Mouse (Mus musculus) bone marrow macrophage, adult 2 months (primary cell): ENCODE data around the gene Napepld.
A peak's percentile ranks its signal among the peaks of the same experiment; 100 is the strongest.

Source experiments
- CTCF ChIP-seq: IDR thresholded peaks from 2 replicates; pipeline ENCODE4 v1.5.1; 2012; ENCODE audit warnings: low read depth, mild to moderate bottlenecking, low read length, moderate library complexity
- POLR2A ChIP-seq: IDR thresholded peaks from 2 replicates; pipeline ENCODE4 v1.6.1; 2012; ENCODE audit warnings: mild to moderate bottlenecking, low read depth, low read length, borderline replicate concordance

DNA sequence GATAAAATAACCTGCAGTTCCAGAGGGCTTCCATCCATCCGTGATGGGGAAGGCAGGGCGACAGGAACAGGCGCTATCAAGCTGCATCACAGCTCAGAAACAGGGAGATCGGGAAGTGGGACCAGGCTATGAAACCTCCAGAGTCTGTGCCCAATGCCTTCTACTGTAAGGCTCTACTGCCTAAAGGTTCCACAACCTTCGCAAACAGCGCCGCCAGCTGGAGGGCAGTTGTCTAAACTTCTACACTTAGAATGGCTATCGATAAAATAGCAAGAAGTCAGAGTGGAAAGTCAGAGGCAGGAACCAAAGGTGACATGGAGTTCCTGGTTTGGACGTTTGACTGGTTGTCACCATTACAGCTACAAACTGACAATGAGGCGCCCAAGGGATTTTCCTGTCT lies 34.4 kb upstream of the Napepld start:
- TF ChIP-seq CTCF (peak; percentile 70), POLR2A (no peak)
